Mouse (Mus musculus) hindbrain, embryonic 16.5 days (tissue): ENCODE measurements around the gene Sox15. TPM values are rescaled to one million over a fixed set of nuclear protein-coding genes. Genes with fewer than 3 reads are reported as not detected.
A peak's percentile ranks its signal among the peaks of the same experiment; 100 is the strongest.

Experiments used
- ATAC-seq: fragments of 200-750 bp; cut with Nextera tagmentation; 2 replicates; pipeline ENCODE4 v1.8.0; 2017; ENCODE audit warnings: moderate TSS enrichment, moderate library complexity
- H3K27ac ChIP-seq: fragments of 300-500 bp; sonication (generic); 2 replicates; pipeline ENCODE4 v1.5.1; 2014; ENCODE audit warnings: low read depth, mild to moderate bottlenecking, control low read depth, low read length, moderate library complexity
- H3K27me3 ChIP-seq: fragments of 300-500 bp; sonication (generic); replicated peaks from 2 replicates; pipeline ENCODE4 v1.6.1; 2014; ENCODE audit warnings: low read length; ENCODE audit not compliant: control insufficient read depth, insufficient read depth
- H3K36me3 ChIP-seq: fragments of 300-500 bp; sonication (generic); 2 replicates; pipeline ENCODE4 v1.6.1; 2014; ENCODE audit warnings: mild to moderate bottlenecking, low read length, moderate library complexity, mixed read lengths; ENCODE audit not compliant: control insufficient read depth, insufficient read depth
- H3K4me1 ChIP-seq: fragments of 300-500 bp; sonication (generic); 2 replicates; pipeline ENCODE4 v1.6.1; 2014; ENCODE audit warnings: low read depth, low read length; ENCODE audit not compliant: control insufficient read depth, insufficient read depth
- H3K4me2 ChIP-seq: fragments of 300-500 bp; sonication (generic); 2 replicates; pipeline ENCODE4 v1.6.1; 2014; ENCODE audit warnings: mild to moderate bottlenecking, low read length, control low read depth, moderate library complexity
- H3K4me3 ChIP-seq: fragments of 300-500 bp; sonication (generic); 2 replicates; pipeline ENCODE4 v1.5.1; 2014; ENCODE audit warnings: mild to moderate bottlenecking, low read length, control low read depth, moderate library complexity
- H3K9ac ChIP-seq: fragments of 300-500 bp; sonication (generic); 2 replicates; pipeline ENCODE4 v1.6.1; 2014; ENCODE audit warnings: low read depth, mild to moderate bottlenecking, control low read depth, low read length, moderate library complexity
- H3K9me3 ChIP-seq: fragments of 300-500 bp; sonication (generic); 2 replicates; pipeline ENCODE4 v1.6.1; 2014; ENCODE audit warnings: mild to moderate bottlenecking, low read length, moderate library complexity; ENCODE audit not compliant: control insufficient read depth
- WGBS: fragments of 180-500 bp; shearing (Covaris S2); extraction: QIAGEN DNeasy Blood & Tissue Kit; methylation state at CpG from one replicate; pipeline ENCODE4 v1.1.7; 2014; 5-methylcytosine and 5-hydroxymethylcytosine counted together
- polyA plus RNA-seq: library from polyadenylated mRNA; unstranded; fragments of >200 nt; fragmentation: Nextera tagmentation; extraction: Ambion mirVana; gene quantifications from 2 replicates; pipeline ENCODE4 v1.2.1, GENCODE M21; 2015

The Sox15 gene
- polyA plus RNA-seq, 1 experiment from 2014 or later, result not detected

GRCm38 (mm10) chr11:69682209-69682839 is 27.2 kb downstream of the Sox15 start:
- Histone ChIP-seq H3K9me3 (no peaks in the 10 kb centered on the region), H3K27me3 (no peaks in the 10 kb centered on the region), H3K36me3 (peaks cover 8% of the 10 kb centered on the region; the same call in 1 of the 2 replicates), H3K9ac (peak overlapping the region; percentile 81), H3K27ac (peak overlapping the region; percentile 92), H3K4me1 (peaks cover 34% of the 10 kb centered on the region), H3K4me2 (peak overlapping the region; percentile 87), H3K4me3 (peak overlapping the region; percentile 65)
- WGBS, result 27% methylated on average over 24 of the region's 24 CpGs
- ATAC-seq, result peak; percentile 12; the same call in 1 of the 2 replicates

- 11% methylated on average over 12 of the region's 12 CpGs for WGBS
- H3K4me1 ChIP-seq, result peaks cover 34% of the 10 kb centered on the region
- peak overlapping the region; percentile 55; the same call in 1 of the 2 replicates for H3K9ac ChIP-seq
Measured at GRCm38 (mm10) chr11:69682840-69683533, 27.9 kb downstream of the Sox15 start.

GRCm38 (mm10) chr11:69683576-69683975 is 28.5 kb downstream of the Sox15 start:
- Histone ChIP-seq H3K27me3 (no peaks in the 10 kb centered on the region), H3K9ac (peak overlapping the region; percentile 0; the same call in 1 of the 2 replicates), H3K36me3 (peaks cover under 1% of the 10 kb centered on the region; the same call in 1 of the 2 replicates), H3K4me3 (no peak overlapping the region), H3K4me2 (peak overlapping the region; percentile 87; the same call in 1 of the 2 replicates), H3K9me3 (no peaks in the 10 kb centered on the region), H3K27ac (no peak overlapping the region), H3K4me1 (peaks cover 34% of the 10 kb centered on the region)
- ATAC-seq, result no peak
- 84% methylated on average over 7 of the region's 7 CpGs for WGBS

More at GRCm38 (mm10) chr11:69682840-69683533, 27.9 kb downstream of the Sox15 start:
- Histone ChIP-seq H3K36me3 (peaks cover 5% of the 10 kb centered on the region; the same call in 1 of the 2 replicates), H3K27ac (peak overlapping the region; percentile 92), H3K4me2 (peak overlapping the region; percentile 87), H3K27me3 (no peaks in the 10 kb centered on the region), H3K4me3 (peak overlapping the region; percentile 28), H3K9me3 (no peaks in the 10 kb centered on the region)
- ATAC-seq, result peak; percentile 43; the same call in 1 of the 2 replicates

GRCm38 (mm10) chr11:69684128-69684745 is 29.1 kb downstream of the Sox15 start:
- Histone ChIP-seq H3K4me2 (no peak overlapping the region), H3K4me3 (no peak overlapping the region), H3K4me1 (peaks cover 33% of the 10 kb centered on the region), H3K9ac (0 out of 2 replicates have a peak overlapping the region, but pooled peaks have one; percentile 0), H3K27ac (no peak overlapping the region), H3K9me3 (no peaks in the 10 kb centered on the region), H3K36me3 (no peaks in the 10 kb centered on the region), H3K27me3 (no peaks in the 10 kb centered on the region)
- ATAC-seq, result no peak
- 83% methylated on average over 12 of the region's 12 CpGs for WGBS

- WGBS, result 69% methylated on average over 6 of the region's 6 CpGs
- Histone ChIP-seq H3K27ac (peak overlapping the region; percentile 45; the same call in 1 of the 2 replicates), H3K4me1 (peaks cover 27% of the 10 kb centered on the region), H3K4me2 (no peak overlapping the region), H3K9ac (no peak overlapping the region), H3K4me3 (no peak overlapping the region), H3K27me3 (no peaks in the 10 kb centered on the region), H3K36me3 (no peaks in the 10 kb centered on the region), H3K9me3 (no peaks in the 10 kb centered on the region)
- no peak for ATAC-seq
Measured at GRCm38 (mm10) chr11:69684936-69685335, 29.8 kb downstream of the Sox15 start.

GRCm38 (mm10) chr11:69685526-69686148 is 30.5 kb downstream of the Sox15 start, which contains the start of gene Tnfsf13:
Gene Tnfsf13 (minus strand): TSS chr11:69685784.
- WGBS, result 49% methylated on average over 10 of the region's 10 CpGs
- no peak within 1 kb of the TSS for H3K4me3 ChIP-seq
- no peaks in the 10 kb centered on the region for H3K27me3 ChIP-seq
- H3K4me2 ChIP-seq, result no peak within 1 kb of the TSS
- H3K4me1 ChIP-seq, result peaks cover 20% of the 10 kb centered on the region
- H3K27ac ChIP-seq, result peak within 1 kb of the TSS; percentile 84
- H3K36me3 ChIP-seq, result no peaks in the 10 kb centered on the region
- ATAC-seq, result no peak
- H3K9me3 ChIP-seq, result no peaks in the 10 kb centered on the region
- H3K9ac ChIP-seq, result peak within 1 kb of the TSS; percentile 41; the same call in 1 of the 2 replicates

GRCm38 (mm10) chr11:69686377-69686776 is 31.3 kb downstream of the Sox15 start:
- no peak overlapping the region; the same call in 1 of the 2 replicates for H3K27ac ChIP-seq
- no peak overlapping the region for H3K9ac ChIP-seq
- WGBS, result 18% methylated on average over 4 of the region's 4 CpGs

GRCm38 (mm10) chr11:69687061-69687460 is 31.9 kb downstream of the Sox15 start:
- WGBS, result 52% methylated on average over 5 of the region's 5 CpGs
- no peaks in the 10 kb centered on the region for H3K36me3 ChIP-seq
- H3K9ac ChIP-seq, result 0 out of 2 replicates have a peak overlapping the region, but pooled peaks have one; percentile 26
- ATAC-seq, result no peak
- H3K4me3 ChIP-seq, result no peak overlapping the region
- H3K4me1 ChIP-seq, result peaks cover 15% of the 10 kb centered on the region
- no peaks in the 10 kb centered on the region for H3K27me3 ChIP-seq
- no peak overlapping the region for H3K27ac ChIP-seq
- no peak overlapping the region for H3K4me2 ChIP-seq
- H3K9me3 ChIP-seq, result no peaks in the 10 kb centered on the region

More at GRCm38 (mm10) chr11:69686377-69686776, 31.3 kb downstream of the Sox15 start:
- no peaks in the 10 kb centered on the region for H3K9me3 ChIP-seq
- H3K4me2 ChIP-seq, result no peak overlapping the region
- H3K27me3 ChIP-seq, result no peaks in the 10 kb centered on the region
- no peaks in the 10 kb centered on the region for H3K36me3 ChIP-seq
- H3K4me3 ChIP-seq, result no peak overlapping the region
- ATAC-seq, result no peak
- peaks cover 15% of the 10 kb centered on the region for H3K4me1 ChIP-seq
